Mouse (Mus musculus): ENCODE measurements around the gene Camkmt.

Gene Camkmt

DNA sequence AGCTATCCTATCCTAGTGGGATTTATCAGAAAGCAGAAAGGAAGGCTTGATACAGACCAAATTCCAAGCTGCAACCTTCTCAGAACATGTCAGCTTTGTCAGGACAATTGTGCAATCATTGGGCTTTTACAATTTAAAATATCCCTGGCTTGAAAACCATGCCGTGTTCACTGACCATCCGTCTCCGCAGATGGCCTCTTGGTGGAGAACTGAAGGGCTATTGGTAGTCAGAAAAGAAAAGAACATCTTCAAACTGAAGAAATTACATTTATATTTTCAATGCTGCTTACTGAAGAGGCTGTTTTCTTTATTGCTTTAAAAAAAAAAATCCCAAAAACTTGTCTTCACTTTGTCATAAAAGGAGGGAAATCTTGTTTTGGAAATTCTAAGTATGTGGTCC is 401.1 kb downstream of the Camkmt start:
- DNase-seq (ENCODE audit: low read depth, low spot score), result no peak

DNA sequence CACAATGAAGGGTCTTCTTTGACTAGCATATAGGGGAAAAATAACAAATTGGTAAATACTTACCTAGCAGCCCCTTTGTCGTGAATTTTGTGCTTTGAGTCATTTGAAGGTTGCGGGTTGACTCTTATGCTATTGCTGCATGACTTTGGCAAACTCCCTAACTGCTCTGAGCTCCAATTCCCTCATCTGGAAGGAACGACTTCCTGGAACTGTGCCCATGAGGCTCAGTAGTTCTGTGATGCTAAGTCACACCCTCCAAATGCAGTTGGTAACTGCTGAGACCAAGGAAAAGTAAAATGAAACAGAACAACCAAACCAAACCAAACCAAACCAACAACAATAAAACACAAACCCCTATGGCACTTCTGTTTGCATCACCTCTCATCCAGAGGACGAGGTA is 403.2 kb downstream of the Camkmt start:
- no peak for DNase-seq (ENCODE audit: low read depth, low spot score)

DNA sequence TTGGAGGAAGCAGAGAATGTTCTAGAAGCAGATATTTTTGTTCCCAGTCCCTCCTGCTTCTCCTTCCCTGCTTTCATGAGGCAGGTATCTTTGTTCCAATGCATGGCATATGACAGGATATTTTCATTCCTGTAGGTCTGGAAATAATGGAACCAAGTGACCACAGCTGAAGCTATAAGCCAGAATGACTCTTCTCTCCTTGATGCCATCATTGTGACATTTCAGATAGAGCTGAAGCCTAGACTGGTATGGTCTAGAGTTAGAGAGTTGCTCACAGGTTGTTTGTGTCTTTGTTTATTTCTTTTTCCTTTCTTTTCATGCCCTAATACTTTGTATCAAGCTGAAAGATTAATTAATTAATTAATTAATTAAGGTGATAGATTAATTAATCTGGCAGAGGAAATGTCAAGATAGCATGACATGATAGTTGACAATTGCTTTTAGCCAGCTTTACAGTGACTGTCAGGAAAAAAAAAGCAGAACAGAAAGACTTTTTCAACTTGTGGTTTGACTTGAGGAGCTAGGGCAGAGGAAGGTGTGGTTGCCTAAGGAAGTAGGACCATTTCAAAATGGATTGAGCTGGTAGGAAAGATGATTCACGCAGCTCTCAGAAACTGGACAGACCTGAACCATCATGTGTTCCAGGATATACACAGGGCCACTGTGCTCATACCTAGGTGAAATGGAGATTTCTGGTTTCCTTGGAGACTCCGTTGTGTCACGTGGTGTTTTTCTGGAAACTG is 404.8 kb downstream of the Camkmt start:
- no peak for DNase-seq (ENCODE audit: low read depth, low spot score)

DNA sequence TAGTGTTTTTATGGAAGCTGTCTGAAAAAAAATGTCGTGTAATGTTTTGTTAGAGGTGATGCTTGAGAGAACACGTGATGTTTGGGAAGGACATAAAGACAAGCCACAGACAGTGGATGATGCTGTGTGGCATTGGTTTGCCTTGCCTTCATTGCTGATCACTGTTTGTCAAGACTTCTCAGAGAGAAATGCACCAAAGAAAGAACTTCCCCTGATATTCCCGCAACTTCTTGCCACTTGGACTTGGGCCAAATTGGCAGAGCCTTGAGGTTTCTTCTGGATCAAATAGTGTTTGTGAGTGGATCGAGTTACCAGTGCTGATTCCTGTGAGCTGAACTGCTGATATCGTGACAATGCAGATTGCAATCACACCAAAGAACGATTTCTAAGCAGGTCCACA is 405.5 kb downstream of the Camkmt start:
- no peak for DNase-seq (ENCODE audit: low read depth, low spot score)

DNA sequence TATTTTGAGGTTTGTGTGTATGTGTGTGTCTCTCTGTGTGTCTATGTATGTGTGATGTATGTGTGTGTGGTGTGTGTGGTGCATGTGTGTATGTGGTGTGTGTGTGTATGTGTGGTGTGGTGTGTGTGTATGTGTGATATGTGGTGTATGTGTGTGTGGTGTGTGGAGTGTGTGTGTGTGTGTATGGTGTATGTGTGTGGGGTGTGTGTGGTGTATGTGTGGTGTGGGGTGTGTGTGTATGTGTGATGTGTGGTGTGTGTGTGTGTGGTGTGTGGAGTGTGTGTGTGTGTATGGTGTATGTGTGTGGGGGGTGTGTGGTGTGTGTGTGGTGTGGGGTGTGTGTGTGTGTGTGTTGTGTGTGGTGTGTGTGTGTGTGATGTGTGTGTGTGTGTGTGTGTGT is 414.5 kb downstream of the Camkmt start:
- no peak for DNase-seq (ENCODE audit: low read depth, low spot score)

DNA sequence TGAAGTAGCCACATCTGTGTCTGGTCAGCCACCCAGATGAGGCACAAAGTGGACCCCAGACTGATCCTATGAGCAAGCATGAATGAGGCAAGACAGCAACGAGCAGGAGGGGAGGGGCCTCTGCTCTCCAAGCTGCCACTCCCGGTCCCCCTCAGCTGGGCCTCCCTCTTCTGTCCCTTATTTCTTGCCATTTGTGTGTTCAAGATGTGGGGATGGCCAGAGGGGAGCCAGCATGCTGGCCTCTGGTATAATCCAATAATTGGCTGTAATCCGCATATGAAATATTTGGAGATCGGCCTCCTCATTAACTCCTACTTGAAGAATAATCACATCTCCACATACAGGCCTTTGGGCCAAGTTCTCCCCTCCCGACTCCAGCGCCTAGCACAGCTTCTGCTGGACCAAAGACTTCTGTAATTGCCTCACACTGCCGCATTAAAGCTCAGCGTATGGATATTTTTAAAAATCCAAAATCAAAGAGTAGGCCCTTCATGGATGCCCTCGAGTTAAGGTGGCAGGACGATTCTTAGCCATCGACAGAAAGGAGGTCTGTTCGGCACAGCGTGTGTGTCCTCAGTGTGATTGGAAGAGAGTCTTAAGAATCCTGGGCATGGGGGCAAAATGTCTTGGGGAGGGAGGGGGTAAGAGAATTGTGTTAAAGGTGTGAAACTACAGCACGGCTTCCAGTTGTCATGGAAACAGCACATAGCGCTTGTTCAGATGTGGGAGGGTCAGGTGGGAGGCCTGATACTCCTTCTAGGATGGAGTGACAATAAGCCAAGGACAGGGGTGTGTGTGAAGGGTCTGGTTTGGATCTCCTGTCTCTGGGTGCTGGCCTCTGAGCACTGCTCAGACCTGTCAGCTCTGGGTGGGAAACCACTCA is 416.1 kb downstream of the Camkmt start:
- DNase-seq (ENCODE audit: low read depth, low spot score), result peak; percentile 39

DNA sequence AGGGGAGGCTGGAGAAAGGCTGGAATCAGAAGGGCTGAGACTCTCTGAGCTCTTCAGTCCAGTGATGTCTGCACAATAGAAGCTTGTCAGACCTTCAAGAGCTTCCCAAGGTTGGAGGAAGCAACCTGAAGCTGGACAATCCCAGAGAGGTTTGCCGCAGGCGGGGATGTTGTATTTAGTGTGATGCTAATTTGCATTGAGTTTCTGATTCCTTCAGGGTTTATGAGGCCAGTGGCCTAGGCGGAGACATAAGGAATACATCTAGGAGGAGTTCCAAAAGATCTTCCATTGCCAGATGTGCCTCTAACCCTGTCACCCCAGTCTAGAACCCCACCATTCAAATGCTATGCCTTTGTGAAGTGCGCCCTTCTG is 416.7 kb downstream of the Camkmt start:
- DNase-seq (ENCODE audit: low read depth, low spot score), result no peak

Measured in R1 (cell line).